Mouse (Mus musculus): ENCODE results near the gene Ilvbl. TPM values are rescaled to one million over a fixed set of nuclear protein-coding genes. Genes with fewer than 3 reads are reported as not detected.

Gene Ilvbl
- polyA plus RNA-seq, 1 experiment from 2014 or later, result 29.8 TPM

DNA sequence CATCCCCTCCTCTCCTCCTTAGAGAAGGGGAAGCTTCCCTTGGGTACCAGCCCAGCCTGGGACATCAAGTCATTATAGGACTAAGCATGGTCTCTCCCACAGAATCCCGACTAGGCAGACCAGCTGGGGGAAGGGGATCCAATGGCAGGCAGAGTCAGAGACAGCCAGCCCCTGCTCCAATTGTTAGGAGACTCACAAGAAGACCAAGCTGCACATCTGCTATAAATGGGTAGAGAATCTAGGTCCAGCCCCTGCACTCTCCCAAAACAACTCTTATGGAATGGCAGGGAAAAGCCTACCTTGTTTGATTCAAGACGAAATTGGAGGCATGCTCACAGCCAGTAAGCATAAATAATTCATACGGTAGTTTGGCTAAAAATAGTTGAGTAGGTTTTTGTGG lies 920 bp upstream of the Ilvbl start:
- no peak overlapping the region for H3K9ac ChIP-seq (ENCODE audit: low read depth, low read length)
- no peaks in the 10 kb centered on the region for H3K9me3 ChIP-seq (replicated peaks; ENCODE audit: control insufficient read depth, low read length)
- H3K4me2 ChIP-seq, result no peak overlapping the region
- 81% methylated on average over 3 of the region's 3 CpGs for WGBS (ENCODE audit: insufficient replicate concordance)
- H3K27me3 ChIP-seq (ENCODE audit: control insufficient read depth, insufficient read depth, low read length), result no peaks in the 10 kb centered on the region
- H3K36me3 ChIP-seq (ENCODE audit: control insufficient read depth, insufficient read depth, low read length), result 0 out of 2 replicates have a peak, but pooled peaks cover 2% of the 10 kb centered on the region
- peaks cover 9% of the 10 kb centered on the region; the same call in 1 of the 2 replicates for H3K4me1 ChIP-seq (ENCODE audit: control insufficient read depth, insufficient read depth, low read length)
- H3K27ac ChIP-seq (ENCODE audit: low read depth, low read length), result no peak overlapping the region
- no peak for ATAC-seq (replicated peaks; ENCODE audit: insufficient number of reproducible peaks, low FRiP score, low TSS enrichment)
- no peak overlapping the region for H3K4me3 ChIP-seq (ENCODE audit: low read depth, low read length)

DNA sequence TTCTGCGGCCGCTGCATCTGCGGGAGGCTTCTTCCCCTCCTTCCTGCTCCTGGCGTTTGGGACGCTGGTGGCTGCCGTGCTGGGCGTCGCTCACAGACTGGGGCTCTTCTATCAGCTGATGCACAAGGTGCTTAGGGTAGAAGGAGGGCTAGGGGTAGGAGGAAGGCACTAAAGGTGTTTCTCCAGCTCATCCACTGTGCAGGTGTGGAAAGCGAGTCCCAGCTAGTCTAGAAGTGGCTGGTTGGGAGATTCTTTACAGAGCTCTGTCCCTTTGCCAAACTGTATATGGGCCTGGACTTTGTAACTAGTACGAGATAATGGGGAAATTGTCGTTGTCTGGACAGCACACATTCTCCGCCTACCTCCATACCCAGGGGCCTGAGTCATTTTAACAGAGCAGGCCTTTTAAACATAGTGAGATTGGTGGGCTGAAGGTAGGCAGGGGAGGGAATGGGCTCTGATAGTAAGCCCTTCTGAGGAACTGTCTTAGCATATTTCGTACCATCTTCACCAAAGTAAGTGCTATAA lies 1.0 kb downstream of the Ilvbl start:
- H3K4me2 ChIP-seq, result peak overlapping the region; percentile 84
- peak; percentile 29; the same call in 1 of the 2 replicates for ATAC-seq (replicated peaks; ENCODE audit: insufficient number of reproducible peaks, low FRiP score, low TSS enrichment)
- WGBS (ENCODE audit: insufficient replicate concordance), result 9% methylated on average over 13 of the region's 13 CpGs
- no peaks in the 10 kb centered on the region for H3K9me3 ChIP-seq (replicated peaks; ENCODE audit: control insufficient read depth, low read length)
- no peaks in the 10 kb centered on the region for H3K27me3 ChIP-seq (ENCODE audit: control insufficient read depth, insufficient read depth, low read length)
- H3K9ac ChIP-seq (ENCODE audit: low read depth, low read length), result peak overlapping the region; percentile 83
- H3K27ac ChIP-seq (ENCODE audit: low read depth, low read length), result peak overlapping the region; percentile 87
- H3K4me1 ChIP-seq (ENCODE audit: control insufficient read depth, insufficient read depth, low read length), result peaks cover 9% of the 10 kb centered on the region; the same call in 1 of the 2 replicates
- H3K36me3 ChIP-seq (ENCODE audit: control insufficient read depth, insufficient read depth, low read length), result peaks cover 8% of the 10 kb centered on the region
- peak overlapping the region; percentile 74 for H3K4me3 ChIP-seq (ENCODE audit: low read depth, low read length)

DNA sequence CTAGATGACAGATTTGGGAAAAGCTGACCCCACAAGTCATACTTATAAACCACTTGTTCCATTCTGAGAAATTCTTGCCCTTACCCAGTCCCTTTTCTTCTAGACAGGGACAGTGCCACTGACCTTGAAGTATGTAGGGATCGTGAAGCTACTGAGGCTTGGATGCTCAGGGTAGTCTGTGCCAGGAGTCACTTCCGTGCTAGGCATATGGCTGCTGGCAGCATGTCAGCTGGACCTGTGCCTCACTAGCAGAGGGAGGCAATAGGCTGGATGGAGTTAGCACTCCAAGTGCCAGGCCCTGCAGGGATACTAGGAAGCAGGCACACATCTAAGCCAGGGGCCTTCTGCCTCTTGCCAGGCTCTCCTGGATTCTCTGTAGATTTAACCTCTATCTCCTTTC lies 1.5 kb downstream of the Ilvbl start:
- Histone ChIP-seq H3K9ac (ENCODE audit: low read depth, low read length) (peak overlapping the region; percentile 83), H3K27me3 (ENCODE audit: control insufficient read depth, insufficient read depth, low read length) (no peaks in the 10 kb centered on the region), H3K4me2 (peak overlapping the region; percentile 84), H3K36me3 (ENCODE audit: control insufficient read depth, insufficient read depth, low read length) (peaks cover 8% of the 10 kb centered on the region), H3K9me3 (replicated peaks; ENCODE audit: control insufficient read depth, low read length) (no peaks in the 10 kb centered on the region), H3K4me1 (ENCODE audit: control insufficient read depth, insufficient read depth, low read length) (peaks cover 9% of the 10 kb centered on the region; the same call in 1 of the 2 replicates), H3K4me3 (ENCODE audit: low read depth, low read length) (peak overlapping the region; percentile 74; the same call in 1 of the 2 replicates), H3K27ac (ENCODE audit: low read depth, low read length) (no peak overlapping the region)
- 70% methylated on average over 2 of the region's 2 CpGs for WGBS (ENCODE audit: insufficient replicate concordance)
- ATAC-seq (replicated peaks; ENCODE audit: insufficient number of reproducible peaks, low FRiP score, low TSS enrichment), result no peak

DNA sequence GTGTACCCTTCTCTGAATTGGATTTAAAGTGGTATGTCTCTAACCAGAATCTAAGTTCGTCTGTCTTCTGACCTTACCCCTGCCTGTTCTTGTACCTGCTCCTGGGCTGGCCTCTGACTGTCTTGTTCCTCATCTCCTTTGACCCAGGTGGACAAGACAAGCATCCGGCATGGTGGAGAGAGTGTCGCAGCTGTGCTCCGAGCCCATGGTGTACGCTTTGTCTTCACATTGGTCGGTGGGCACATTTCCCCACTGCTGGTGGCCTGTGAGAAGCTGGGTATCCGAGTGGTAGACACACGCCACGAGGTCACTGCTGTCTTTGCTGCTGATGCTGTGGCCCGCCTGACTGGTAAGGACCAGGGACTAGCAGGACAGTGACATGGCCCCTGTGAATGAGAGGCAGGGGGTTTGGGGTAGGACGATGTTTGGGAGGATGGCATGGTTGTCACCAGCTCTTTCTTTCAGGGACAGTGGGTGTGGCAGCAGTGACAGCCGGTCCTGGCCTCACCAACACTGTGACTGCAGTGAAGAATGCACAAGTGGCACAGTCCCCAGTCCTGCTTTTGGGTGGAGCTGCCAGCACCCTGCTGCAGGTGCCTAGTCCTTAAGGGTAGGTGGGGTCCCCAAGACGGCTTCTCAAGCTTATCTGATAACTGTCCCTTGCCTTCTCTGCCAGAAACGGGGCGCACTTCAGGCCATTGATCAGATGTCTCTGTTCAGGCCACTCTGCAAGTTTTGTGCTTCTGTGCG lies 2.5 kb downstream of the Ilvbl start:
- Histone ChIP-seq H3K9me3 (replicated peaks; ENCODE audit: control insufficient read depth, low read length) (no peaks in the 10 kb centered on the region), H3K9ac (ENCODE audit: low read depth, low read length) (no peak overlapping the region), H3K4me3 (ENCODE audit: low read depth, low read length) (no peak overlapping the region), H3K36me3 (ENCODE audit: control insufficient read depth, insufficient read depth, low read length) (peaks cover 11% of the 10 kb centered on the region), H3K27ac (ENCODE audit: low read depth, low read length) (no peak overlapping the region), H3K4me1 (ENCODE audit: control insufficient read depth, insufficient read depth, low read length) (peaks cover 9% of the 10 kb centered on the region; the same call in 1 of the 2 replicates), H3K27me3 (ENCODE audit: control insufficient read depth, insufficient read depth, low read length) (no peaks in the 10 kb centered on the region), H3K4me2 (no peak overlapping the region)
- WGBS (ENCODE audit: insufficient replicate concordance), result 88% methylated on average over 16 of the region's 16 CpGs
- no peak for ATAC-seq (replicated peaks; ENCODE audit: insufficient number of reproducible peaks, low FRiP score, low TSS enrichment)

DNA sequence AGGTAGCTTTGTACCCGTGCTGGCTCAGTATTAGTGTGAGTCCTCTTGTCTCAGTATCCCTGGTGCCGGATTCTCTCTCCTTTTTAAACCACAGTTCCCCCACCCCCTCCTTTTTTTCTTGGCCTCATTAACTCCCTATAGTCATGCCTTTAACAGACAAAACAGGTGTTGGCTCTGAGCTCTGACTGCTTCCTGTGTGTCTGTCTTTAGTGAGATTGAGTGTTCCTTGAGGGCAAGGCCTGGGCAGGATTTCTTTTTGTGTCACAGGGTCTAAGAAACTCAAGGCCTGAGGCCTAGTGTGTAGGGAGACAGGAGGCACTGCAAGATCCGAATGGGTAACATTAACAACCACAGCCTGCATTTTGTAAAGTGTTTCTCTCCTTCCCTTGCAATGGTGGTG lies 4.1 kb downstream of the Ilvbl start:
- H3K9ac ChIP-seq (ENCODE audit: low read depth, low read length), result no peak overlapping the region
- 80% methylated on average over 3 of the region's 3 CpGs for WGBS (ENCODE audit: insufficient replicate concordance)
- H3K36me3 ChIP-seq (ENCODE audit: control insufficient read depth, insufficient read depth, low read length), result peaks cover 11% of the 10 kb centered on the region

DNA sequence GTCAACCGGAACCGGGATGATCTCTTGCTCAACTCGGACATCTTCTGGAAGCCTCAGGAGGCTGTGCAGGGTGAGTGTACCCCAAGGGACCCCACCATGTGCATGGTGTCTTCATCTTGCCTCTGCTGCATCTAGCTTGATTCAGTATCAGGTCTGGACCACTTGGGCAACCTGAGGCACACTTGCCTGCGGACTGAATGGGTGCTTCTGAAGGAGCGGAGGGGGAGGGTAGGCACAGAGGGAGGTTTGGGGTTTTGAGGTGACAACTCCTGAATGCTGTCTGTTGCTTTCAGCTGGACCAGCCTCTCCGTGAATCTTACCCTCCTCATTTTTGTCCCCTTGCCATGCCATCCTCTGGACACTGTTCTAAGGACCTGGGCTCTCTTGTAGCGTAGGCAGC lies 7.0 kb downstream of the Ilvbl start:
- Histone ChIP-seq H3K4me3 (ENCODE audit: low read depth, low read length) (no peak overlapping the region), H3K27me3 (ENCODE audit: control insufficient read depth, insufficient read depth, low read length) (no peaks in the 10 kb centered on the region), H3K9me3 (replicated peaks; ENCODE audit: control insufficient read depth, low read length) (no peaks in the 10 kb centered on the region), H3K27ac (ENCODE audit: low read depth, low read length) (no peak overlapping the region), H3K4me1 (ENCODE audit: control insufficient read depth, insufficient read depth, low read length) (0 out of 2 replicates have a peak, but pooled peaks cover under 1% of the 10 kb centered on the region), H3K36me3 (ENCODE audit: control insufficient read depth, insufficient read depth, low read length) (peaks cover 24% of the 10 kb centered on the region), H3K4me2 (no peak overlapping the region), H3K9ac (ENCODE audit: low read depth, low read length) (no peak overlapping the region)
- no peak for ATAC-seq (replicated peaks; ENCODE audit: insufficient number of reproducible peaks, low FRiP score, low TSS enrichment)
- WGBS (ENCODE audit: insufficient replicate concordance), result 92% methylated on average over 7 of the region's 7 CpGs

More for the DNA sequence above, 4.1 kb downstream of the Ilvbl start:
- no peak for ATAC-seq (replicated peaks; ENCODE audit: insufficient number of reproducible peaks, low FRiP score, low TSS enrichment)
- Histone ChIP-seq H3K9me3 (replicated peaks; ENCODE audit: control insufficient read depth, low read length) (no peaks in the 10 kb centered on the region), H3K4me1 (ENCODE audit: control insufficient read depth, insufficient read depth, low read length) (peaks cover 9% of the 10 kb centered on the region; the same call in 1 of the 2 replicates), H3K4me3 (ENCODE audit: low read depth, low read length) (no peak overlapping the region), H3K4me2 (no peak overlapping the region), H3K27me3 (ENCODE audit: control insufficient read depth, insufficient read depth, low read length) (no peaks in the 10 kb centered on the region), H3K27ac (ENCODE audit: low read depth, low read length) (no peak overlapping the region)

DNA sequence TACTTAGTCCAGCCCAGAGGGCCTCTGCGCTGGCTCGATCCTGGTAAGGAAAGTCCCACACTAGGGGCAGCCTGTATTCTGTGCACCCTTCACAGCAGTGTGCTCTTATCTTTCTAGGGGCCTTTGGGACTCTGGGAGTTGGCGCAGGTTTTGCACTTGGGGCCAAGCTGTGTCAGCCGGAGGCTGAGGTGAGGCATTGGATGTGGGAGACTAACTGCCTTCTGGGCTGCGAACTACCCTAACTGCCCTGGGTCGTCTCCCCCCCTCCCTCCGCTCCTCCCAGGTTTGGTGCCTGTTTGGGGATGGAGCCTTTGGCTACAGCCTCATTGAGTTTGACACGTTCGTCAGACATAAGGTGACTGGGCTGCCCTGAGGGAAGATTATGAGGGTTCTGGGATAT lies 9.2 kb downstream of the Ilvbl start:
- H3K9me3 ChIP-seq (replicated peaks; ENCODE audit: control insufficient read depth, low read length), result no peaks in the 10 kb centered on the region

DNA sequence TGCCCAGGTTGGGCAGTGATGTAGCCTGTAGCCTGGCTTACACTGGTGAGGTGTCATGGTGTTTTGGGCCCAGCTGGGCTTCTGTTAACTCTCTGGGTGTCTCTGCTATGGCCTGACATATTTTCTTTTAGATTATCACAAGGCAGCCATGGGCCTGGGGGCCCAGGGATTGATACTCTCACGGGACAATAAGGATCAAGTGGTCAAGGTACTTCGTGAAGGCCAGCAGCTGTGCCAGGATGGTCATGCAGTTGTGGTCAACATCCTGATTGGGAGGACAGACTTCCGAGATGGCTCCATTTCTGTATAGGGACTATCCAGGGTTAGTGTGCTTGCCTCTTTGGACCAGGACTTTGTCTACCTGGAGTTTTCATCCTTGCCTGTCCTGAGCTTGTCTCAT lies 9.8 kb downstream of the Ilvbl start:
- Histone ChIP-seq H3K27me3 (ENCODE audit: control insufficient read depth, insufficient read depth, low read length) (no peaks in the 10 kb centered on the region), H3K4me3 (ENCODE audit: low read depth, low read length) (no peak overlapping the region), H3K36me3 (ENCODE audit: control insufficient read depth, insufficient read depth, low read length) (peaks cover 41% of the 10 kb centered on the region), H3K4me1 (ENCODE audit: control insufficient read depth, insufficient read depth, low read length) (no peaks in the 10 kb centered on the region), H3K27ac (ENCODE audit: low read depth, low read length) (no peak overlapping the region), H3K4me2 (no peak overlapping the region), H3K9me3 (replicated peaks; ENCODE audit: control insufficient read depth, low read length) (no peaks in the 10 kb centered on the region), H3K9ac (ENCODE audit: low read depth, low read length) (no peak overlapping the region)
- 0 out of 2 replicates have a peak, but pooled peaks have one; percentile 14 for ATAC-seq (replicated peaks; ENCODE audit: insufficient number of reproducible peaks, low FRiP score, low TSS enrichment)
- 75% methylated on average over 3 of the region's 3 CpGs for WGBS (ENCODE audit: insufficient replicate concordance)

More for the DNA sequence above, 9.2 kb downstream of the Ilvbl start:
- WGBS (ENCODE audit: insufficient replicate concordance), result 70% methylated on average over 9 of the region's 9 CpGs
- H3K36me3 ChIP-seq (ENCODE audit: control insufficient read depth, insufficient read depth, low read length), result peaks cover 35% of the 10 kb centered on the region
- no peak overlapping the region for H3K4me3 ChIP-seq (ENCODE audit: low read depth, low read length)
- ATAC-seq (replicated peaks; ENCODE audit: insufficient number of reproducible peaks, low FRiP score, low TSS enrichment), result no peak
- H3K27me3 ChIP-seq (ENCODE audit: control insufficient read depth, insufficient read depth, low read length), result no peaks in the 10 kb centered on the region
- H3K9ac ChIP-seq (ENCODE audit: low read depth, low read length), result no peak overlapping the region
- H3K27ac ChIP-seq (ENCODE audit: low read depth, low read length), result no peak overlapping the region
- H3K4me2 ChIP-seq, result no peak overlapping the region
- no peaks in the 10 kb centered on the region for H3K4me1 ChIP-seq (ENCODE audit: control insufficient read depth, insufficient read depth, low read length)
